Mouse (Mus musculus): ENCODE data around the gene Gli3. TPM values are rescaled to one million over a fixed set of nuclear protein-coding genes. Genes with fewer than 3 reads are reported as not detected.

Gene Gli3
- polyA plus RNA-seq, 1 experiment from 2014 or later, result 0.60 TPM

DNA sequence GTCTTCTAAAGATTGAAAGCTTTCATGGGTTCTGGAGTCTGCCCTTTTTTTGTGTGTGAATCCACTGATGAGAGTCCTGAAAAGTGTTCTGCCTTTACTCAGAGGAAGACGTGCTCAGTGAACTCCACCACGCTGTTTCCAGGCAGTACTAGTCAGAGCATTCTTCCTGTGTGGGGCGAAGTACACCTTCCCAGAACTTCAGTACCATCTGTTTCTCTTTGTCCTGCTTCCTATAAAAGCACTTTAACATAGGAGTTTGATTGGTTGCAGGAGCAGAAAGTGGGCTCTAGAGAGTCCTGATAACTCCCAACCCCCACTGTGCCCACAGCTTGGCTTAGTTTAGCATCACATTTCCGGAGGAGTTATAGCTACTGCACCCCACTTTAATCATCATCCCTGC is 32.8 kb downstream of the Gli3 start:
- Histone ChIP-seq H3K9ac (no peak overlapping the region), H3K4me2 (no peak overlapping the region), H3K27me3 (no peaks in the 10 kb centered on the region), H3K4me1 (replicated peaks) (peaks cover 6% of the 10 kb centered on the region; the same call in 1 of the 2 replicates), H3K4me3 (replicated peaks) (no peak overlapping the region), H3K36me3 (no peaks in the 10 kb centered on the region), H3K9me3 (replicated peaks) (no peaks in the 10 kb centered on the region), H3K27ac (no peak overlapping the region)
- DNase-seq (no peak), ATAC-seq (ENCODE audit: low read depth) (no peak)
- 72% methylated on average over 4 of the region's 4 CpGs for WGBS (ENCODE audit: insufficient replicate concordance)

DNA sequence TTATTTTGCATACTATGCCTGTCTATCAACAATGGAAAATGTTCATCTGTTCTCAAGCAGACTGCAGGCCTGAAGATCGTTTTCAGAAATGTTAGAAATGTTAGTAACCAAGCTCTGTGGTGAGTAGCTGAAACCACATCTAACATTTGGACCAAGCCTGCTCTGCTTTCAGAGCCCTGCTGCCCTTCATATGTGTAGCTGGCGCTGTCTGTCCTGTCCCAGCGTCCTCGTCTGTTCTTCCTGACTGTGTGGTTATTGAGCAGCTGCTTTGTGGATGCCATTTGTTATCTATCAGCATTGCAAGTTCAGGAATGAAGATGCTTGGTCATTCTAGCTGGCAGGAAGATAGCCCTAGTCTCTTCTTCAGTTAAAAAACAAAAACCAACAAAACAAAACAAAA is 35.3 kb downstream of the Gli3 start:
- no peak for ATAC-seq (ENCODE audit: low read depth)
- Histone ChIP-seq H3K36me3 (no peaks in the 10 kb centered on the region), H3K27me3 (no peaks in the 10 kb centered on the region), H3K4me3 (replicated peaks) (no peak overlapping the region), H3K27ac (no peak overlapping the region), H3K9me3 (replicated peaks) (no peaks in the 10 kb centered on the region), H3K9ac (no peak overlapping the region), H3K4me1 (replicated peaks) (peaks cover 6% of the 10 kb centered on the region; the same call in 1 of the 2 replicates), H3K4me2 (no peak overlapping the region)
- no peak for DNase-seq
- WGBS (ENCODE audit: insufficient replicate concordance), result 53% methylated on average over 4 of the region's 4 CpGs

DNA sequence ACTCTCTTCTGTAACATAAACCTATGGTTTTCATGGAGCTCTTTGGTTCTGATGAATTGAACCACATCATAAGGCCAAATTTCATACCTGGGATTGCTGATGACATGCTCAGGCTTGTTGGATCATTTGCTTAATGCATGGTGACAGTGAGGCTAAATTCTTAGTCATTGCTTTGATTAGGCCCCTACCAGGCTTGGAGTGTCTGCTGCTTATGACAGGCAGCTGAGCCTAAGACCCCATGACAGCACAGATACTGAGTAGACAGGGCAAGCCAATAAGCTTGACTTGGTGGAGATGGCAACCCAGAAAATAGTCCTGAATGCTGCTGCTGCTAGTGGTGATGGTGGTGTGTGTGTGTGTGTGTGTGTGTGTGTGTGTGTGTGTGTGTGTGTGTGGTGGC is 47.9 kb downstream of the Gli3 start:
- no peak for DNase-seq
- Histone ChIP-seq H3K27ac (no peak overlapping the region), H3K9me3 (replicated peaks) (no peaks in the 10 kb centered on the region), H3K4me3 (replicated peaks) (no peak overlapping the region), H3K27me3 (no peaks in the 10 kb centered on the region), H3K4me1 (replicated peaks) (no peaks in the 10 kb centered on the region), H3K36me3 (no peaks in the 10 kb centered on the region), H3K9ac (no peak overlapping the region), H3K4me2 (no peak overlapping the region)
- ATAC-seq (ENCODE audit: low read depth), result no peak

- Histone ChIP-seq H3K27ac (no peak overlapping the region), H3K27me3 (no peaks in the 10 kb centered on the region), H3K4me1 (replicated peaks) (no peaks in the 10 kb centered on the region), H3K4me2 (no peak overlapping the region), H3K36me3 (no peaks in the 10 kb centered on the region), H3K9me3 (replicated peaks) (no peaks in the 10 kb centered on the region), H3K4me3 (replicated peaks) (no peak overlapping the region), H3K9ac (no peak overlapping the region)
- ATAC-seq (ENCODE audit: low read depth), result no peak
- DNase-seq, result no peak
- WGBS (ENCODE audit: insufficient replicate concordance), result 74% methylated on average over 5 of the region's 5 CpGs
Measured at GRCm38 (mm10) chr13:15513114-15513513, 50.1 kb downstream of the Gli3 start.

DNA sequence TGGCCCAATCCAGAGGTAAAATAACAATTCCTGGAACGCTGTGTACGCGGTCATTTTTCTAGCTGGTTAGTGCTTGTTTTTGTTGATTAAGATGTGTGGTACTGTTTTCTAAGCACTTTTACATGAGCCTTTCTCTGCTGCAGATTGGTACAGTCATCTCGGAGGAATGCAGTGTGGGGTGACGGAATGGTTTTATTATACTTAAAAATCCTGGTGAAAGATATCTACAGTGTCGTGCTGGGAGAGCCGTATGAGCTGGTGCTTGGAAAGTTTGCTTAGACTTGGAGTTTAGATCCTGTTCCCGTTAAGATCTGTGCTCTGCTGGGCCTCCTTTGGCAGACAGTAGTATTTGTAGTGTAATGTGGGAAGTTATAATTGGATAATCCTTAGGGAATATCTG is 51.0 kb downstream of the Gli3 start:
- H3K4me2 ChIP-seq, result no peak overlapping the region

GRCm38 (mm10) chr13:15517048-15517760 is 54.2 kb downstream of the Gli3 start:
- Histone ChIP-seq H3K36me3 (no peaks in the 10 kb centered on the region), H3K27me3 (no peaks in the 10 kb centered on the region), H3K27ac (no peak overlapping the region), H3K4me1 (replicated peaks) (no peaks in the 10 kb centered on the region), H3K9ac (no peak overlapping the region), H3K4me2 (no peak overlapping the region), H3K4me3 (replicated peaks) (no peak overlapping the region), H3K9me3 (replicated peaks) (no peaks in the 10 kb centered on the region)
- WGBS (ENCODE audit: insufficient replicate concordance), result 69% methylated on average over 9 of the region's 9 CpGs
- ATAC-seq (ENCODE audit: low read depth) (no peak), DNase-seq (no peak)

More for the DNA sequence above, 51.0 kb downstream of the Gli3 start:
- Histone ChIP-seq H3K9ac (no peak overlapping the region), H3K4me1 (replicated peaks) (no peaks in the 10 kb centered on the region), H3K27me3 (no peaks in the 10 kb centered on the region), H3K27ac (no peak overlapping the region), H3K4me3 (replicated peaks) (no peak overlapping the region), H3K9me3 (replicated peaks) (no peaks in the 10 kb centered on the region), H3K36me3 (no peaks in the 10 kb centered on the region)
- 76% methylated on average over 8 of the region's 8 CpGs for WGBS (ENCODE audit: insufficient replicate concordance)
- ATAC-seq (ENCODE audit: low read depth), result no peak
- no peak for DNase-seq

GRCm38 (mm10) chr13:15520353-15520752 is 57.3 kb downstream of the Gli3 start:
- Histone ChIP-seq H3K4me3 (replicated peaks) (no peak overlapping the region), H3K27me3 (no peaks in the 10 kb centered on the region), H3K27ac (no peak overlapping the region), H3K4me1 (replicated peaks) (no peaks in the 10 kb centered on the region), H3K4me2 (no peak overlapping the region), H3K9me3 (replicated peaks) (no peaks in the 10 kb centered on the region), H3K9ac (no peak overlapping the region), H3K36me3 (no peaks in the 10 kb centered on the region)
- WGBS (ENCODE audit: insufficient replicate concordance), result 68% methylated on average over 2 of the region's 2 CpGs
- no peak for ATAC-seq (ENCODE audit: low read depth)
- DNase-seq, result no peak

DNA sequence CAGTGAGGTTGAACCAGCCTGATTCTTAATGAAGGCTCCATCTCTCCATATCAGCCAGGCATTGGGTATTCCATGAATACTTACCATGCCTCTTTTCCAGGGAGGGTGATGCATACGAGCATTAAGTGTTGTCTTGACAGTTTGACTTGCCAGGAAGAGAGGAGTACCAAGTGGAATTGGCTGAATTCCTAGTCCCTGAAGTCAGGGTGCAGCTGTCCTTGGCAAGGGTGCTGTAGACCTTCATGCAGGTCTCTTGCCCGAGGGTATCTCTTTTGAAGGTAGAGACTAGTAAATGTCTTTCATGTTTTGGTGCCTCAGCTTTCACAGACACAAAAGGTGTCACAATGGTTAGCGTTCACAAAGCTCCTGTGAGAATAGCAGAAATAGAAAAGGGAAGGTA is 59.1 kb downstream of the Gli3 start:
- no peaks in the 10 kb centered on the region for H3K36me3 ChIP-seq
- H3K4me2 ChIP-seq, result no peak overlapping the region
- H3K4me1 ChIP-seq (replicated peaks), result no peaks in the 10 kb centered on the region

DNA sequence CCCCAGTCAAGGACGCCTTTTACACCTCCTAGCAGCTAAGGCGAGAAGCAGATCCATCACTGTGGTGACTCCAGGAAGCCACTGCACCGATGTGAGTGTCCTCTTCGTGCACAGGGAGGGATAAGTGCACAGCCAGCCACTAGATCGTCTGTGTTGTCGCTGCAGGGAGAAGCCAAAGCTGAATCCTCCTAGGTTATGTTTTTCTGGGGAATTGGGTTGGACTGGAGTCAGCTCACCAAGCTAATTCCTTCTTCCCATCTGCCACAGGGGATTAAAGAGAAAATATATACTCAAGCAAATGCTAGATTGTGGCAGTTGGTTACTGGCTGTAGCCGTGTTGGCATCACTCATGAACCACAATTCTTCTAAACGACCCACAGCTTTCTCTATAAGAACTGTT is 61.2 kb downstream of the Gli3 start:
- Histone ChIP-seq H3K27me3 (no peaks in the 10 kb centered on the region), H3K4me3 (replicated peaks) (no peak overlapping the region), H3K4me1 (replicated peaks) (no peaks in the 10 kb centered on the region), H3K9me3 (replicated peaks) (no peaks in the 10 kb centered on the region), H3K4me2 (no peak overlapping the region), H3K27ac (no peak overlapping the region), H3K9ac (no peak overlapping the region), H3K36me3 (no peaks in the 10 kb centered on the region)
- no peak for DNase-seq
- WGBS (ENCODE audit: insufficient replicate concordance), result 57% methylated on average over 8 of the region's 8 CpGs
- ATAC-seq (ENCODE audit: low read depth), result no peak

More for the DNA sequence above, 59.1 kb downstream of the Gli3 start:
- no peak for DNase-seq
- Histone ChIP-seq H3K9me3 (replicated peaks) (no peaks in the 10 kb centered on the region), H3K4me3 (replicated peaks) (no peak overlapping the region), H3K27ac (no peak overlapping the region), H3K27me3 (no peaks in the 10 kb centered on the region), H3K9ac (no peak overlapping the region)
- 58% methylated on average over 3 of the region's 3 CpGs for WGBS (ENCODE audit: insufficient replicate concordance)
- no peak for ATAC-seq (ENCODE audit: low read depth)

DNA sequence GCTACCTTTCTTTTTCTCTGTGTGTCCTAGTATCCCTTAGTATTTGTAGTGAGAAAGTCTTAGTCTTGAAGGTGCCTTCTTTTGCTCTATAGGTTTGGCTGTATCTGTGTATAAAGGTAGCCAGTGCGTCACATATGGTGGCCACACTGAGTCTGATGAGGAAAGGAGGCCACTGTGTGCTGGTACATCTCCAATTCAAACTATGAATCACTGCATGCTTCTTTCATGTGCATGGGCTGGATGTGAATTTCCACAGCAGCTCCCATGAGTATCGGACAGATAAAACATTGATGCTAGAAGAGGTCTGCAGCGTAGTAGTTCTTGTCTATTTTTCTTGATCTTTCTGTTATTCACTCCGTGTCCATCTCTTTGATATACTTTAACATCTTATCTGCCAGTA is 63.7 kb downstream of the Gli3 start:
- Histone ChIP-seq H3K36me3 (no peaks in the 10 kb centered on the region), H3K27me3 (no peaks in the 10 kb centered on the region), H3K4me1 (replicated peaks) (no peaks in the 10 kb centered on the region), H3K9ac (no peak overlapping the region), H3K4me3 (replicated peaks) (no peak overlapping the region), H3K4me2 (no peak overlapping the region), H3K9me3 (replicated peaks) (no peaks in the 10 kb centered on the region), H3K27ac (no peak overlapping the region)
- no peak for ATAC-seq (ENCODE audit: low read depth)
- no peak for DNase-seq
- WGBS (ENCODE audit: insufficient replicate concordance), result 71% methylated on average over 4 of the region's 4 CpGs

- Histone ChIP-seq H3K4me3 (replicated peaks) (no peak overlapping the region), H3K27ac (no peak overlapping the region), H3K4me2 (no peak overlapping the region), H3K27me3 (no peaks in the 10 kb centered on the region), H3K4me1 (replicated peaks) (no peaks in the 10 kb centered on the region), H3K36me3 (no peaks in the 10 kb centered on the region), H3K9ac (no peak overlapping the region), H3K9me3 (replicated peaks) (no peaks in the 10 kb centered on the region)
- no peak for DNase-seq
- no peak for ATAC-seq (ENCODE audit: low read depth)
- 61% methylated on average over 3 of the region's 3 CpGs for WGBS (ENCODE audit: insufficient replicate concordance)
Measured at GRCm38 (mm10) chr13:15531568-15531967, 68.5 kb downstream of the Gli3 start.

- WGBS (ENCODE audit: insufficient replicate concordance), result 59% methylated on average over 5 of the region's 5 CpGs
- no peak for ATAC-seq (ENCODE audit: low read depth)
- DNase-seq, result no peak
- no peak overlapping the region for H3K9ac ChIP-seq
- H3K4me2 ChIP-seq, result no peak overlapping the region
- H3K27me3 ChIP-seq, result no peaks in the 10 kb centered on the region
- H3K4me1 ChIP-seq (replicated peaks), result no peaks in the 10 kb centered on the region
- no peak overlapping the region for H3K27ac ChIP-seq
- H3K9me3 ChIP-seq (replicated peaks), result no peaks in the 10 kb centered on the region
- H3K4me3 ChIP-seq (replicated peaks), result no peak overlapping the region
- H3K36me3 ChIP-seq, result no peaks in the 10 kb centered on the region
Measured at GRCm38 (mm10) chr13:15537206-15537605, 74.2 kb downstream of the Gli3 start.

All from liver, embryonic 13.5 days (tissue).